Comparison of ENCODE assay signal across 18 mouse cellular contexts in genomic region chr6:8935241-8935640, GRCm38 (mm10). TPM values are rescaled to one million over a fixed set of nuclear protein-coding genes. Genes with fewer than 3 reads are reported as not detected.
DNase-seq lines count a peak whose midpoint lies in the region; ATAC-seq and TF ChIP-seq lines count a peak whose summit lies in the region.
"Had no signal": no experiment of that assay in that cellular context is flagged by ENCODE, and none has a peak within 500 bp of the region (broad histone marks: within the 10 kb centered on the region; RNA-seq: fewer than 3 reads in every experiment).

No protein-coding gene starts in this region.

- H3K4me1 ChIP-seq in forebrain, embryonic 13.5 days, result 0 out of 2 replicates have a peak, but pooled peaks cover 5% of the 10 kb centered on the region
- peaks cover 7% of the 10 kb centered on the region; the same call in 1 of the 2 replicates for H3K4me1 ChIP-seq in forebrain, embryonic 15.5 days
- H3K4me1 ChIP-seq in midbrain, embryonic 11.5 days (ENCODE audit: control insufficient read depth, insufficient read depth, low read length), result no peaks in the 10 kb centered on the region
- peaks cover 8% of the 10 kb centered on the region; the same call in 1 of the 2 replicates for H3K4me1 ChIP-seq in midbrain, embryonic 13.5 days (replicated peaks)
- peaks cover 5% of the 10 kb centered on the region; the same call in 1 of the 2 replicates for H3K4me1 ChIP-seq in hindbrain, embryonic 16.5 days (ENCODE audit: control insufficient read depth, insufficient read depth, low read depth, low read length)
- H3K4me1 ChIP-seq: embryonic facial prominence, embryonic 10.5 days; heart, embryonic 13.5 days had no signal

- no peak for TF ChIP-seq POLR2A in brain, embryonic 14.5 days (IDR thresholded peaks at IDR 0.05; ENCODE audit: borderline replicate concordance, extremely low read depth, insufficient read depth, insufficient read length, poor library complexity, severe bottlenecking)

- no peak for TF ChIP-seq CTCF in brain, embryonic 14.5 days (IDR thresholded peaks at IDR 0.05; ENCODE audit: borderline replicate concordance, extremely low read depth, insufficient read depth, insufficient read length)

- H3K4me2 ChIP-seq in forebrain, embryonic 13.5 days, result no peak overlapping the region
- no peak overlapping the region for H3K4me2 ChIP-seq in forebrain, embryonic 15.5 days (replicated peaks)
- no peak overlapping the region for H3K4me2 ChIP-seq in midbrain, embryonic 11.5 days
- no peak overlapping the region for H3K4me2 ChIP-seq in midbrain, embryonic 13.5 days (replicated peaks)
- H3K4me2 ChIP-seq in hindbrain, embryonic 16.5 days (ENCODE audit: low read length), result no peak overlapping the region
- H3K4me2 ChIP-seq: heart, embryonic 13.5 days had no signal

- H3K36me3 ChIP-seq in forebrain, embryonic 13.5 days (ENCODE audit: poor library complexity, severe bottlenecking), result no peaks in the 10 kb centered on the region
- no peaks in the 10 kb centered on the region for H3K36me3 ChIP-seq in forebrain, embryonic 15.5 days
- no peaks in the 10 kb centered on the region for H3K36me3 ChIP-seq in midbrain, embryonic 11.5 days (ENCODE audit: control insufficient read depth, insufficient read depth, low read length)
- no peaks in the 10 kb centered on the region for H3K36me3 ChIP-seq in midbrain, embryonic 13.5 days
- H3K36me3 ChIP-seq in hindbrain, embryonic 16.5 days (ENCODE audit: control insufficient read depth, insufficient read depth, low read length), result no peaks in the 10 kb centered on the region
- H3K36me3 ChIP-seq: embryonic facial prominence, embryonic 10.5 days; heart, embryonic 13.5 days had no signal

- 34% methylated on average over 5 of the region's 5 CpGs for WGBS in forebrain, embryonic 13.5 days
- 37% methylated on average over 5 of the region's 5 CpGs for WGBS in forebrain, embryonic 15.5 days
- WGBS in midbrain, embryonic 11.5 days, result 41% methylated on average over 5 of the region's 5 CpGs
- 35% methylated on average over 5 of the region's 5 CpGs for WGBS in midbrain, embryonic 13.5 days
- WGBS in hindbrain, embryonic 16.5 days, result 33% methylated on average over 5 of the region's 5 CpGs

- H3K9me3 ChIP-seq in forebrain, embryonic 13.5 days (replicated peaks), result no peaks in the 10 kb centered on the region
- no peaks in the 10 kb centered on the region for H3K9me3 ChIP-seq in forebrain, embryonic 15.5 days
- no peaks in the 10 kb centered on the region for H3K9me3 ChIP-seq in midbrain, embryonic 11.5 days (ENCODE audit: control insufficient read depth, low read length)
- H3K9me3 ChIP-seq in midbrain, embryonic 13.5 days, result no peaks in the 10 kb centered on the region
- no peaks in the 10 kb centered on the region for H3K9me3 ChIP-seq in hindbrain, embryonic 16.5 days (ENCODE audit: control insufficient read depth, low read length)
- H3K9me3 ChIP-seq: embryonic facial prominence, embryonic 10.5 days; heart, embryonic 13.5 days had no signal

- ATAC-seq in forebrain, embryonic 13.5 days, result peak; percentile 50
- ATAC-seq in forebrain, embryonic 15.5 days (replicated peaks), result no peak
- peak; percentile 50 for ATAC-seq in midbrain, embryonic 11.5 days (ENCODE audit: low FRiP score)
- no peak for ATAC-seq in midbrain, embryonic 13.5 days
- peak; percentile 25; the same call in 1 of the 2 replicates for ATAC-seq in hindbrain, embryonic 16.5 days
- ATAC-seq: intestine, embryonic 16.5 days had no signal

- no peak overlapping the region for H3K9ac ChIP-seq in forebrain, embryonic 13.5 days
- no peak overlapping the region for H3K9ac ChIP-seq in forebrain, embryonic 15.5 days (replicated peaks)
- H3K9ac ChIP-seq in midbrain, embryonic 11.5 days (ENCODE audit: low read length), result no peak overlapping the region
- no peak overlapping the region for H3K9ac ChIP-seq in midbrain, embryonic 13.5 days (replicated peaks)
- H3K9ac ChIP-seq in hindbrain, embryonic 16.5 days (ENCODE audit: low read depth, low read length), result no peak overlapping the region
- H3K9ac ChIP-seq: heart, embryonic 13.5 days had no signal

- DNase-seq in midbrain, embryonic 11.5 days (ENCODE audit: low spot score, missing footprints), result no peak
- peak; percentile 2 for DNase-seq in brain, embryonic 14.5 days (ENCODE audit: low read depth)
- DNase-seq in adrenal gland, postnatal 4 days (ENCODE audit: low spot score in 2 of 2), result no peak
- DNase-seq: gastrocnemius, postnatal 36 days; heart, adult 11 months had no signal

- H3K27me3 ChIP-seq in forebrain, embryonic 13.5 days, result no peaks in the 10 kb centered on the region
- H3K27me3 ChIP-seq in forebrain, embryonic 15.5 days, result no peaks in the 10 kb centered on the region
- no peaks in the 10 kb centered on the region for H3K27me3 ChIP-seq in midbrain, embryonic 11.5 days (ENCODE audit: control insufficient read depth, insufficient read depth, low read length)
- H3K27me3 ChIP-seq in midbrain, embryonic 13.5 days, result no peaks in the 10 kb centered on the region
- H3K27me3 ChIP-seq in hindbrain, embryonic 16.5 days (replicated peaks; ENCODE audit: control insufficient read depth, insufficient read depth, low read length), result no peaks in the 10 kb centered on the region
- H3K27me3 ChIP-seq: heart, embryonic 13.5 days had no signal

- no peak overlapping the region for H3K27ac ChIP-seq in forebrain, embryonic 13.5 days
- no peak overlapping the region for H3K27ac ChIP-seq in forebrain, embryonic 15.5 days (replicated peaks)
- no peak overlapping the region for H3K27ac ChIP-seq in midbrain, embryonic 11.5 days (ENCODE audit: low read depth, low read length)
- no peak overlapping the region for H3K27ac ChIP-seq in midbrain, embryonic 13.5 days
- H3K27ac ChIP-seq in hindbrain, embryonic 16.5 days (ENCODE audit: low read depth, low read length), result no peak overlapping the region
- H3K27ac ChIP-seq: embryonic facial prominence, embryonic 10.5 days; heart, embryonic 13.5 days had no signal

- no peak overlapping the region for H3K4me3 ChIP-seq in forebrain, embryonic 13.5 days
- no peak overlapping the region for H3K4me3 ChIP-seq in forebrain, embryonic 15.5 days
- no peak overlapping the region for H3K4me3 ChIP-seq in midbrain, embryonic 11.5 days (ENCODE audit: low read depth, low read length)
- no peak overlapping the region for H3K4me3 ChIP-seq in midbrain, embryonic 13.5 days (replicated peaks)
- no peak overlapping the region for H3K4me3 ChIP-seq in hindbrain, embryonic 16.5 days (ENCODE audit: low read length)
- H3K4me3 ChIP-seq: embryonic facial prominence, embryonic 10.5 days; heart, embryonic 13.5 days had no signal

RNA-seq across cellular contexts. Expression of gene Nxph1, which starts 13.0 kb away (rescaled TPM):
- 23.9 and 31.6 TPM in 2 replicates for polyA plus RNA-seq in forebrain, embryonic 13.5 days (2015; fragmentation: Nextera tagmentation; extraction: Ambion mirVana)
- polyA plus RNA-seq in forebrain, embryonic 15.5 days (2015; fragmentation: Nextera tagmentation; extraction: Ambion mirVana), result 40.1 and 42.9 TPM in 2 replicates
- 4.8 and 5.2 TPM in 2 replicates for polyA plus RNA-seq in midbrain, embryonic 11.5 days (2014; fragmentation: Nextera tagmentation; extraction: Ambion mirVana)
- polyA plus RNA-seq in midbrain, embryonic 13.5 days (2015; fragmentation: Nextera tagmentation; extraction: Ambion mirVana), result 43.9 and 54.7 TPM in 2 replicates
- polyA plus RNA-seq in brain, embryonic 14.5 days (2012; rRNA removed), result 32.0 and 42.6 TPM in 2 replicates
- 90.3 and 101 TPM in 2 replicates for polyA plus RNA-seq in hindbrain, embryonic 16.5 days (2015; fragmentation: Nextera tagmentation; extraction: Ambion mirVana)
- total RNA-seq in adrenal gland, postnatal 4 days (2021), result 1 to 10 TPM; 3.6 to 4.4 TPM
- total RNA-seq: gastrocnemius, adult 8-10 months; gastrocnemius, postnatal 36 days; heart, postnatal 36 days; MEL had no signal
- polyA plus RNA-seq: activated CD4-positive, CD25-positive, alpha-beta regulatory T cell, adult 4 months; C2C12; Patski had no signal

Comparison
In these comparisons a context has a peak if more than half of its experiments do, and no peak if none do; other contexts are left out.
1. ATAC-seq: peak in forebrain, embryonic 13.5 days (single experiment), midbrain, embryonic 11.5 days (single experiment) and hindbrain, embryonic 16.5 days (single experiment); none in forebrain, embryonic 15.5 days (single experiment) and midbrain, embryonic 13.5 days (single experiment).